Mouse (Mus musculus): ENCODE results near the gene Anks4b.

Anks4b gene

DNA sequence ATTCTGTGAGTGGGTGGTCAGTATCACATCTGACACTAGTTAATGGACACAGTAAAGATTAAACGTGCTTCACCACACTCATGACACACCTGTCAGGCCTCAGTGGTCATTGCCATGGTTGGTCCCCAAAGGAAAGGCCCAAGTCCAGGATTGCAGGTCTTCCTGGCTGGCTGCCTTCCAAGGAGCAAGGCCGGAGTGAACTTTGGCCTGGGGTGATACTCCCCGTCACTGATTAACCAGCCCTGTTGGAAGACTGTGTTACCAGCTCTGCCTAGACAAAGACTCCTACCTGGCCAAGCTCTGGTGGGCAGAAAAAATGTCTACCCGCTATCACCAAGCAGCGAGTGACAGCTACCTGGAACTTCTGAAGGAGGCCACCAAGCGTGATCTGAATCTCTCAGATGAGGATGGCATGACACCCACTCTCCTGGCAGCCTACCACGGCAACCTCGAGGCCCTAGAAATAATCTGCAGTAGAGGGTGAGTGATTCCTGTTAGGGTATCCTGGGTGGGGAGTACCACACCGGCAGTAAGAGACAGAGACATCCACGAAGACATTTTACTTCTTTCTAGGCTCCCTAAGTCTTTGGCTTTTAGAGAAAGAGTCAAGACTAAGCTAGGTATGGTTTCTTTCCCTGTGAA lies at the start of gene Anks4b:
Gene Anks4b, plus strand, starts transcription at position 256 of the 642 bp plus-strand sequence.
- no peak for DNase-seq (ENCODE audit: low read depth, low spot score)

- peak; percentile 59 for DNase-seq (ENCODE audit: low read depth, low spot score)
Measured at GRCm38 (mm10) chr7:120124844-120125243, 48.8 kb upstream of the Anks4b start.

- no peak for DNase-seq (ENCODE audit: low read depth, low spot score)
Measured at GRCm38 (mm10) chr7:120126976-120127685, 46.5 kb upstream of the Anks4b start.

DNA sequence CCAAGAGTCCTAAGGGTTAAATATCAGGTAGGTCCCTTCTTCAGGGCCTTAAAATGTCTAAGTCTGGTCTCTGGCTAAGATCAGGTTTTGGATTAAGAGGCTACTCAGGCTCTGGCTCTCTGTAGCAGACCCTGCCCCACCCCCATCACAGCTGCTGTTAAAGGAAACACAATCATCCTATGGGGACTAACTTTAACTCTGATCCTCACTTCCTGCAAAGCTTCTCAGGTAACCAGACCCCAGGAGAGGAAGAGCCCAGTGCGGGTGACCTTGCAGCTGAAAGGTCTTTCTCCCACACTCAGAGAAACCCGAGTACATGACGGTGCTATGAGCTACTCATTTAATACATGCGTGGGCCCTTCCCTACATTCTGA lies 46.0 kb upstream of the Anks4b start:
- DNase-seq (ENCODE audit: low read depth, low spot score), result peak; percentile 15

GRCm38 (mm10) chr7:120128951-120129350 lies 44.7 kb upstream of the Anks4b start:
- DNase-seq (ENCODE audit: low read depth, low spot score), result no peak

- no peak for DNase-seq (ENCODE audit: low read depth, low spot score)
Measured at GRCm38 (mm10) chr7:120142743-120143142, 30.9 kb upstream of the Anks4b start.

DNA sequence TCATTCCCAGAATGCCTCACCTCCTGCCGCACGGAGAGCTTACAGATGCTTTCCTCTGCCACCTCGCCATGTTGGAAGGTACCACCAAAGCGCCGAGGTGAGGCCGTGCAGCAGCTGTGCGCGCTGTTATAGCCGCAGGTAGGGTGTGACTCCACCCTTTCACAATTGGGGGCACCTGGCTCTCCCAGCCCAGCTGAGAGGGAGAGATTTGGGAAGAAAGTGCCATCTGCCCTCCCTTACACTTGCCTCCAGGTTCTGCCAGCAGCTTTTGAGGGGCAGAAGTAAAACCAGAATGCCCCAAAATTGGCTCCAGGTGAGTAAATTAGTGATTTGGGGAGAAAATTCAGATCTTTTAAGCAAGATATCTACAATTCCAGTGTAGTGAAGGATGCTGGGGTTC lies 28.5 kb upstream of the Anks4b start, which contains the start of gene Zp2:
Gene Zp2, minus strand, starts transcription at position 101 of the 400 bp plus-strand sequence.
- no peak for DNase-seq (ENCODE audit: low read depth, low spot score)

DNA sequence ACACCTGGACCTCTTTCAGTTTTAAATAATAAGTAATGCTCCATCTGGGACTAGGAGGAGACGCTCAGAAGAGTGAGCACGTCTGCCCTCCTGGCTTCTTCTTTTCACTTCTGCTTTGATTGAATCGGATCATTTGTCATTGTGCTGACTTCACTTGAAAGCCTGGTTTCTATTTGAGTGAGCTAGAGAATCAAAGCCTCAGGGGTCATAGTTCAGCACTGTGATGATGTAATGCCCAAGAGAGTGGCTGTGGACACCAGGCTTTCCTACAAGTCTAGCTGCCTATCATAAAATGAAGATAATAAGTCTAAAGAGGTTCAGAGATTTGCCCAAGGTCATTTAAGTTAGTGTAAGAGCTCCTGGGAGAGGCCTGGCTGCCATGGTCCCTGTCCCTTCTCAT lies 23.4 kb upstream of the Anks4b start:
- no peak for DNase-seq (ENCODE audit: low read depth, low spot score)

- no peak for DNase-seq (ENCODE audit: low read depth, low spot score)
Measured at GRCm38 (mm10) chr7:120150898-120151297, 22.8 kb upstream of the Anks4b start.

DNA sequence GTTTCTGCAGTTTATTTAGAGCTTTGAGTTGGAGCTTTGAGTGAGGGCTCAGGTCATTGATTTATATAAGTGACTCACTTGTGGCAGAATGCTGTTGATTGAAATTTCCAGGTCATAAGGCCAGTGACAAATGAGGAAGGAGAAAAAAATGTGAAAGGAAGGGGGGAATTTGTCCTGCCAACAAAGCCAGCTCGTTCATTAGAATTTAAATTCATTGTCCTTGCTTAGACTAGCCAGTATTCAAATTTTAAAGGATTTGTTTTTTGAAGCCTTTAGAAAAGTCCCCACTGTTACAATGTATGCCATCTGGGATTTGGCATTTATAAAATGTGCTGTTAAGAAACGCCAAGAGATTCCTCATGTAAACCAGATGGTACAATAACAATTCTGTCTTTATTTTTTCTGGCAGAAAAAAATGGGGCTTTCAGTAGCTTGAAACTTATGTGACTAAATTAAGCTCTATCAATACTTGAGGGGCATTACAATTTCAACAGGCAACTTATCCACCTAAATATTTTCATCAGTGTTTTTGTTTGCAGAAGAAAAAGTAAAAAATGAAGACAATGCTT lies 16.7 kb upstream of the Anks4b start:
- no peak for DNase-seq (ENCODE audit: low read depth, low spot score)

DNA sequence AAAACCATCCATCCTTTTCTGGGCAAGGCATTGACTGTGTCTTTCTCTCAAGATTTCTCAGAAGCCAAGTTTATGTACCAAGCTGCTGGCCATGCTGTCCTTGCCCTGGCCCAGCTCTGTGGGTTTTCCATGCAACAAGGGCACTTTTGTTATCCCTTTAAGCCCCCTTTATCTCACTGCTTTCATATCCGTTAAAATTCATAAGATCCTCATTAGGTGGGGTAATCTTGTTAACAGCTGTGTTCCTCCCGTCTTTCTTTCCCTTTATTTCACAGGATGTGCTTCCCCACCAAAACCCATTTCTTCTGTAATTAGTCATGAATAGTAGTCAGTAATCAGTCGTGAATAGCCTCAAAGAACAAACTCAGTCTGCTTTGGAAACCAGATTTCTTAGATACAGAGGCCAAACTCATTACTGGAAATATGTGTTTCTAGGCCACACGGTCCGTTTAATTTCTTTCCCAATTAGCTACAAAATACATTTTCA lies 16.0 kb upstream of the Anks4b start:
- DNase-seq (ENCODE audit: low read depth, low spot score), result no peak

DNA sequence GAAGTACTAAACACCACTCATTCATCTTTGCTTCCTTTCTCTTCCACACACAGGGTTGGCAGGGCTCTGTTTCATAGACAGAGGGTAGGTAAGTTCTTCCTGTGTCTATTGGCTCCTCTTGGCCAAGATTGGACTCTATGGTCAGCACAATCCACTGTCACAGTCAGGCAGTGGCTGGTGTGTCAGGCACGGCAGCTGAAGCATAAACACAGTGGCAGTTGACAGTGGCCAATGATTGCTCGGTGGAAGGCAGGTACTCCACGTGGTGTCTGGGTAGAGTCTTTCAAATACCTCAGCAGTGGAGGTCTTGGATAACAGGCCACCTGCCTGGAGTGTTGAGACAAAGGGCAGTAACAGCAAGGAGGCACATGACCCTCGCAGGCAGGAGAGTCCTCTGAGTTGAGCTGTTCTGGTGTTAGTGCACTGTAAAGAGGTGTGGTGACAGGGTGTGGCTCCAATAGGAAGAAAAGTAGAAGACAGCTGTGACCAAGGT lies 15.5 kb upstream of the Anks4b start:
- DNase-seq (ENCODE audit: low read depth, low spot score), result peak; percentile 89

- no peak for DNase-seq (ENCODE audit: low read depth, low spot score)
Measured at GRCm38 (mm10) chr7:120163581-120164251, 9.9 kb upstream of the Anks4b start.

- no peak for DNase-seq (ENCODE audit: low read depth, low spot score)
Measured at GRCm38 (mm10) chr7:120172188-120172700, 1.4 kb upstream of the Anks4b start.

- no peak for DNase-seq (ENCODE audit: low read depth, low spot score)
Measured at GRCm38 (mm10) chr7:120174723-120175504, 1.3 kb downstream of the Anks4b start.

GRCm38 (mm10) chr7:120177611-120178010 lies 4.0 kb downstream of the Anks4b start:
- no peak for DNase-seq (ENCODE audit: low read depth, low spot score)

GRCm38 (mm10) chr7:120178935-120179334 lies 5.3 kb downstream of the Anks4b start:
- DNase-seq (ENCODE audit: low read depth, low spot score), result no peak

- DNase-seq (ENCODE audit: low read depth, low spot score), result no peak
Measured at GRCm38 (mm10) chr7:120180547-120180946, 6.9 kb downstream of the Anks4b start.

GRCm38 (mm10) chr7:120181401-120182230 lies 8.0 kb downstream of the Anks4b start:
- DNase-seq (ENCODE audit: low read depth, low spot score), result no peak

DNA sequence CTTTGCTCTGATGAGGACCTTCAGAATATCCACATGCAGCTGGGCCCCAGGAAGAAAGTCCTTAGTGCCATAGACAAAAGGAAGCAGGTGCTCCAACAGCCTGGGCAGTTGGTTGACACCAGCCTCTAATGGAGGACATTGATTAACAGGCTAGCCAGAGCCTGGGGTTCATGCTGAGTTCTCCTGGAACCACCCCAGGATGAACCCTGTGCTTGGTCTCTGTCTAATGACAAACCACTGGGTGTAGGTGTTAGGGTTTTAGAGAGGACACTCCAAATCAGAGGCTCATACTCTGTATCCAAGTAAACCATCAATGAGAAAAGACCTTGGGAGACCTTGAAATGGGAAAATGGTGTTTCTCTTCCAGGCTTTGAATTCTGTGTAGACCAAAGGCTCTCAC lies 9.2 kb downstream of the Anks4b start:
- DNase-seq (ENCODE audit: low read depth, low spot score), result no peak

All from ES-CJ7 (cell line).